Mouse (Mus musculus) left cerebral cortex, postnatal 36 days (tissue): ENCODE measurements around the gene Rgs5. TPM values are rescaled to one million over a fixed set of nuclear protein-coding genes. Genes with fewer than 3 reads are reported as not detected.

Experiments used
- DNase-seq, 2 experiments: peaks; one replicate each; pipeline ENCODE4 v3.0.0; 2021 to 2022; ENCODE audit warnings: low spot score in 2 of 2, mixed read lengths in 1 of 2
- intact Hi-C: fragments of 180-260 bp; cut with DNase I; formaldehyde crosslinking; loops from one replicate; pipeline ENCODE4 v1.15.1; 2025
- total RNA-seq, 2 experiments: library from RNA; stranded (reverse); gene quantifications; 2 replicates each; pipeline ENCODE4 v1.2.3; 2021

The Rgs5 gene
- total RNA-seq, 2 experiments from 2014 or later = 42.8 to 45.8 TPM

DNA sequence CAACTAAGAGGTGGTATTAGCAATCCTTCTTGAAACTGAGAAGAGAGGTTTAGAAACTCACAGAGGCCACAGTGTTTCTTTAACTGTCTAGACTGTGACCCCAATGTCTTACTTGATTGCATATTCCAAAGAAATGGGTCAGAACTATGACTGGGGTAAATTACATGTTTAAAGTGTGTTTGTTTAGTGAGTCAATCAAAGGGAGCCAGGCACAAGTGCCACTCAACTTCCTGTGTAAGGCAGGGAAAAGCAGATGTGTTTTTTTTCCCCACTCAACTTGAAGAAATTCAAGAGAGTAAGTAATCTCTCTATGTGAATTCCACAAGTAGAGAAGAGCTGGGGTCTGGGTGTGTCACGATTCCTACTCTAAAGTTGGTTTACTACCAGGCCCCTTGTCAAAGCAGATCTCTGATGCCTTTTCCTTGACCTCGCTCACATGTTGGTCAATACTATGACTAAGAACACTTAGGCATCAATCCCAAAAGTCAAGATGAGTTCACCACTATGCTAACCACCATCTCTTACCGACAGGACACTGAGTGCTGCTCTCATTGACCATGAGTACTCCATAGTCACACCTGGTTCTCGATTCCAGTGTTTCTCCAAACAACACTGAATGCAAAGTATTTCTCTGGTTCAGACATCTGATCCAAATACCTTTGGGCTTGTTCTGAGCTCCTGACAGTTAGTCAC, 49.2 kb downstream of the Rgs5 start:
- DNase-seq = no peak
- intact Hi-C loops = no loop called here

- DNase-seq = no peak
- intact Hi-C loops = no loop called here
These were observed 66.5 kb downstream of the Rgs5 start for GRCm38 (mm10) chr1:169721836-169722235.

- no peak for DNase-seq
- intact Hi-C loops = no loop called here
These were observed 71.0 kb downstream of the Rgs5 start for GRCm38 (mm10) chr1:169726319-169726718.

DNA sequence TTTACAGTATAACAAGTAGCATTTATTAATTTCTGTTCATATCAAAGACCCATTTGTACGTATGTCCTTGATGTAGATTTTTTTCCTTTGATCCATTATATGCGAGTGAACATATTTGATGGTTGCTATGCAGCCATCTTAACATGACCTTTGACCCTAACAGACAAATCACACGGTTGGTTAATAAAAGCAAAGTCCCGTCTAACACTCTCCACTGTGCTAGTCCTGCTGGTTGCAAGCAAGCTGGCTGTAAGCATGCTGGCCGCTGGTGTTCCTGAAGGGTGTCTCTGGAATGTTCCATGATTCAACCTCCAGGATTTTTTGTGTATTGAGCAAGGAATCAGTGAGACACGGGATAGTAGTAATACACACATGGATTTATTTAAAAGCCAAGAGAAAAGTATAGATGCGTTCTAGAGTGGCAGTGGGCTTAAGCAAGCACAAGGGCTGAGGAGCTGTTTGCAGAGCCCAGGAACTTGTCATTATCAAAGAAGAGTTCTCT, 75.3 kb downstream of the Rgs5 start:
- DNase-seq = no peak
- intact Hi-C loops = no loop called here

- no peak for DNase-seq
- intact Hi-C loops = no loop called here
These were observed 80.8 kb downstream of the Rgs5 start for GRCm38 (mm10) chr1:169736139-169736538.

- intact Hi-C loops = no loop called here
- DNase-seq = no peak
These were observed 81.9 kb downstream of the Rgs5 start for GRCm38 (mm10) chr1:169737231-169737630.

DNA sequence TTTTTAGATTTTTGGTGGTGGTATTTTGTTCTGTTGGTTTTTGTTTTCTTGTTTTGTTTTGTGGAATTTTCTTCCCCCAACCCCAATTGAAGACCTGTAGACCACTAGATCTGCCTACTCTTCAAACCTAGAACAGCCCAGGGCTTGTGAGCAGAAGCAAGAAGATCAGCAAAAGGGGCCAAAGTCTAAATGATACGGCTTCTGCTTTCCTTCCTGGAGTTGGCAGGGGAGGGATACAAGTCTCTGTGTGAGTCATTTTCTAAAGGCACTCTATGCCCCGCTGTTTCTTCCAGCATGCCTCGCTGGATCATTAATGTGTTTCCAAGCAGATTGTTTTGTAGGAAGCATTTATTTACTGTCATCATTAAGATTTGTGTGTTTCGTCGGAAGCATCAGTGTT, 85.8 kb downstream of the Rgs5 start:
- intact Hi-C loops = no loop called here

More for the DNA sequence above, 85.8 kb downstream of the Rgs5 start:
- DNase-seq = no peak

Other genes starting within 250 kb of the Rgs5 start
- gene Nuf2, start 124.0 kb upstream of the Rgs5 start, total RNA-seq = 1 to 10 TPM; 1.4 to 1.6 TPM
- gene Rgs4, start 92.1 kb downstream of the Rgs5 start, total RNA-seq = 100 to 1,000 TPM; 425 to 565 TPM